Mouse (Mus musculus): ENCODE results near the gene Mical2.

DNA sequence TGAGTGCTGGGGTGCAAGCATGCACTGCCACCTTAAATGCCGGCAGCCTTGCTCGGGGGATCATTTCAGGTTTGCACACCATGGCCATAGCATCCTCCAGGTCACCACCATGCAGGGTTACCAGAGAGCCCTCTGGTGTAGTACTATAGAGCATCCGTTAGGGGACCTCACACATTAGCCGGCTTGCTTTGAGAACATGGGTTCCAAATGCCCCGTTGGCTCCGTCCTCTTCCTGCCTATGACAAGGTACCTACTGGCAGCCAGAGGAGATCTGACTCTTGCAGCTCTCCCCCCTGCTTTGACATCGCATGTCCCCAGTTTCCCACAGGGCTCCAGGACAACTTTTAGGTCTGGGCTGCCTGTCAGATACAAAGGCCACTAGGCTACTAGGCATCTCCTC, 11.6 kb downstream of the Mical2 start:
- TF ChIP-seq CTCF (IDR thresholded peaks at IDR 0.05; ENCODE audit: borderline replicate concordance, insufficient read depth, low read length) (no peak), POLR2A (IDR thresholded peaks at IDR 0.05; ENCODE audit: low read depth, low read length) (no peak)
